In the genomic region with DNA sequence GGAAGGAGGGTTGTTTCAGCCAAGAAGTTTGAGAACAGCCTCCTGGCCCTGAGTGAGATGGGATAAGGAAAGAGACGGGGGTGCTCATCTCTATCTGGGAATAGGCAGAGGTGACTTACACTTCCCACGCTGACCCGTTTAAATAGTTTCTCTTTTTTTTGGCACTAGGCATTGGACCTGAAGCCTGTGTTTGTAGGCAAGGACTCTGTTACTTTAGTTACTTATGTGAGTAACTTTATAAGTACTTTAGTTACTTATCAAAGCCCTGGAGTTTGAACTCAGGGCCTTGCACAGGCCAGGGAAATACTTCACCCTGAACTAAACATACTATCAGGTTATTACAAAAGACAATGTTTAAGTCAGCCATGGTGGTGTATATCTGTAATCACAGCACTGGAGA, we compare ENCODE assay signal across 26 mouse cellular contexts.
"Had no signal": no experiment of that assay in that cellular context is flagged by ENCODE, and none has a peak within 500 bp of the region (broad histone marks: within the 10 kb centered on the region; RNA-seq: fewer than 3 reads in every experiment).

No protein-coding gene starts in this region.

- H3K27me3 ChIP-seq: embryonic facial prominence, embryonic 12.5 days; embryonic facial prominence, embryonic 15.5 days; forebrain, embryonic 13.5 days; forebrain, embryonic 15.5 days had no signal

- DNase-seq: cerebellum, adult 2 months; cerebellum, adult 8-10 months; cerebellum, adult 9-10 months; cerebellum, adult 9-11 months; cerebellum, postnatal 10 days; cerebellum, postnatal 14 days; cerebellum, postnatal 25 days; cerebellum, postnatal 36 days; embryo, embryonic 11 days; forebrain, postnatal 0 days; gastrocnemius, adult 2 months; gastrocnemius, postnatal 10 days; gastrocnemius, postnatal 14 days; gastrocnemius, postnatal 25 days; gastrocnemius, postnatal 36 days; heart, adult 11 months; heart, adult 18-20 months had no signal

- H3K27ac ChIP-seq: embryonic facial prominence, embryonic 10.5 days; embryonic facial prominence, embryonic 12.5 days; embryonic facial prominence, embryonic 13.5 days; embryonic facial prominence, embryonic 15.5 days; forebrain, embryonic 10.5 days; forebrain, embryonic 12.5 days; forebrain, embryonic 13.5 days; forebrain, embryonic 15.5 days; gastrocnemius, adult 2 months had no signal

- H3K36me3 ChIP-seq: embryonic facial prominence, embryonic 10.5 days; embryonic facial prominence, embryonic 12.5 days; embryonic facial prominence, embryonic 13.5 days; embryonic facial prominence, embryonic 15.5 days; forebrain, embryonic 10.5 days; forebrain, embryonic 12.5 days; forebrain, embryonic 15.5 days had no signal

- H3K4me1 ChIP-seq: forebrain, embryonic 15.5 days had no signal

- H3K4me3 ChIP-seq: embryonic facial prominence, embryonic 10.5 days; embryonic facial prominence, embryonic 12.5 days; embryonic facial prominence, embryonic 13.5 days; embryonic facial prominence, embryonic 15.5 days; erythroblast, embryonic 14.5 days; forebrain, embryonic 10.5 days; forebrain, embryonic 12.5 days; forebrain, embryonic 13.5 days; forebrain, embryonic 15.5 days; gastrocnemius, adult 2 months had no signal
